Mouse (Mus musculus) heart, embryonic 11.5 days (tissue): ENCODE measurements around the gene Olfr616. TPM values are rescaled to one million over a fixed set of nuclear protein-coding genes. Genes with fewer than 3 reads are reported as not detected.
"Not testable (repeated sequence)": the region's sequence is repeated elsewhere in the genome, so short reads cannot be mapped to it uniquely, and the experiment has no call there.

Experiments used
- ATAC-seq: fragments of 200-750 bp; cut with Nextera tagmentation; replicated peaks from 2 replicates; pipeline ENCODE4 v1.8.0; 2017; ENCODE audit warnings: moderate library complexity; ENCODE audit not compliant: insufficient number of reproducible peaks, low FRiP score, low TSS enrichment
- H3K27ac ChIP-seq: fragments of 300-500 bp; sonication (generic); 2 replicates; pipeline ENCODE4 v1.5.1; 2014; ENCODE audit warnings: mild to moderate bottlenecking, low read depth, low read length
- H3K27me3 ChIP-seq: fragments of 300-500 bp; sonication (generic); 2 replicates; pipeline ENCODE4 v1.6.1; 2014; ENCODE audit warnings: mild to moderate bottlenecking, low read length, mixed read lengths; ENCODE audit not compliant: control insufficient read depth, insufficient read depth
- H3K36me3 ChIP-seq: fragments of 300-500 bp; sonication (generic); 2 replicates; pipeline ENCODE4 v1.6.1; 2014; ENCODE audit warnings: mild to moderate bottlenecking, low read length, moderate library complexity, mixed read lengths; ENCODE audit not compliant: control insufficient read depth, insufficient read depth
- H3K4me1 ChIP-seq: fragments of 300-500 bp; sonication (generic); 2 replicates; pipeline ENCODE4 v1.6.1; 2014; ENCODE audit warnings: low read length; ENCODE audit not compliant: control insufficient read depth, insufficient read depth
- H3K4me2 ChIP-seq: fragments of 300-500 bp; sonication (generic); 2 replicates; pipeline ENCODE4 v1.6.1; 2014; ENCODE audit warnings: mild to moderate bottlenecking, moderate library complexity
- H3K4me3 ChIP-seq: fragments of 300-500 bp; sonication (generic); 2 replicates; pipeline ENCODE4 v1.5.1; 2014; ENCODE audit warnings: low read depth, low read length
- H3K9ac ChIP-seq: fragments of 300-500 bp; sonication (generic); 2 replicates; pipeline ENCODE4 v1.6.1; 2014; ENCODE audit warnings: mild to moderate bottlenecking, low read depth, low read length, moderate library complexity
- H3K9me3 ChIP-seq: fragments of 300-500 bp; sonication (generic); replicated peaks from 2 replicates; pipeline ENCODE4 v1.6.1; 2016; ENCODE audit warnings: low read length; ENCODE audit not compliant: control insufficient read depth
- WGBS: fragments of 180-500 bp; shearing (Covaris S2); extraction: QIAGEN DNeasy Blood & Tissue Kit; methylation state at CpG from one replicate; pipeline ENCODE4 v1.1.7; 2014; ENCODE audit not compliant: insufficient replicate concordance; 5-methylcytosine and 5-hydroxymethylcytosine counted together
- microRNA-seq: library from miRNA; unstranded; fragments of <30 nt; microRNA quantifications from one replicate; pipeline ENCODE4, GENCODE M21; 2016; ENCODE audit warnings: borderline number of aligned reads
- polyA plus RNA-seq: library from polyadenylated mRNA; unstranded; fragments of >200 nt; fragmentation: Nextera tagmentation; extraction: Ambion mirVana; gene quantifications from 2 replicates; pipeline ENCODE4 v1.2.1, GENCODE M21; 2014

The Olfr616 gene
- polyA plus RNA-seq, 1 experiment from 2014 or later = not detected

DNA sequence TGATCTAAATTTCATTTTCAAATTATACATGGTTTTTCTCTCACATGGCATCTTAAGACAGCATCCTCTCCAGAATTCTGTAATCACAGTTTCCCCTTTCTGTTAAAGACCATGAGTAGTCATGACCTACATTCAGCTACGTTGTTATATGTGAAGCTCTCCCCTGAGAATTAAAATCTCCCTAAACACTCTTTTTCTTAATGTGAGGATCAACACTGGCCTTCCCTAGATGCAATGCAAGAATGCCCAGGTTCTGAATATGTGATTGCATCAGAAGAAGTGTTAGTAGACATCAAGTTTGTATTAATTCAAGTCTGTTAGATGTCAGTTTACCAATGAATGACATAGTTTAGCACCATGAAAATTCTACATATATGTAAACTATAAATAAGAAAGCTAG lies 48.2 kb downstream of the Olfr616 start, which contains the start of gene Olfr611:
Olfr611 (minus strand) TSS at position 101 of the 400 bp plus-strand sequence.
- not testable (repeated sequence) for H3K4me3 ChIP-seq, H3K27ac ChIP-seq, H3K9me3 ChIP-seq, H3K27me3 ChIP-seq, H3K4me2 ChIP-seq, H3K4me1 ChIP-seq, ATAC-seq, H3K9ac ChIP-seq, H3K36me3 ChIP-seq
- WGBS = 45% methylated on average over 1 of the region's 1 CpGs

Small RNA genes within 50 kb of the gene (microRNA-seq; reads per million reads assigned to microRNA genes)
- not detected for gene Gm26506

Other genes starting within 250 kb of the Olfr616 start
- not detected in 2 replicates for gene Olfr598, start 245.6 kb downstream of the Olfr616 start, polyA plus RNA-seq
- gene Olfr599, start 233.2 kb downstream of the Olfr616 start, polyA plus RNA-seq = not detected in 2 replicates
- gene Olfr600, start 219.5 kb downstream of the Olfr616 start, polyA plus RNA-seq = not detected in 2 replicates
- gene Olfr601, start 206.5 kb downstream of the Olfr616 start, polyA plus RNA-seq = not detected in 2 replicates
- not detected in 2 replicates for gene Olfr603, start 183.0 kb downstream of the Olfr616 start, polyA plus RNA-seq
- not detected in 2 replicates for gene Usp17lc, start 154.1 kb downstream of the Olfr616 start, polyA plus RNA-seq
- gene Olfr605, start 123.7 kb downstream of the Olfr616 start, polyA plus RNA-seq = not detected in 2 replicates
- not detected in 2 replicates for gene Olfr606, start 120.1 kb downstream of the Olfr616 start, polyA plus RNA-seq
- gene Olfr607, start 105.0 kb downstream of the Olfr616 start, polyA plus RNA-seq = not detected in 2 replicates
- not detected in 2 replicates for gene Olfr608, start 99.3 kb downstream of the Olfr616 start, polyA plus RNA-seq
- gene Olfr609, start 71.1 kb downstream of the Olfr616 start, polyA plus RNA-seq = not detected in 2 replicates
- gene Olfr610, start 57.0 kb downstream of the Olfr616 start, polyA plus RNA-seq = not detected in 2 replicates
- gene Olfr611, start 48.3 kb downstream of the Olfr616 start, polyA plus RNA-seq = not detected in 2 replicates
- gene Olfr612, start 26.4 kb downstream of the Olfr616 start, polyA plus RNA-seq = not detected in 2 replicates
- gene Olfr613, start 21.1 kb downstream of the Olfr616 start, polyA plus RNA-seq = not detected in 2 replicates
- not detected in 2 replicates for gene Olfr615, start 13.1 kb downstream of the Olfr616 start, polyA plus RNA-seq
- not detected in 2 replicates for gene Olfr617, start 3.9 kb upstream of the Olfr616 start, polyA plus RNA-seq
- gene Olfr618, start 21.0 kb upstream of the Olfr616 start, polyA plus RNA-seq = not detected in 2 replicates
- gene Olfr619, start 31.4 kb upstream of the Olfr616 start, polyA plus RNA-seq = not detected in 2 replicates
- gene Olfr620, start 43.4 kb upstream of the Olfr616 start, polyA plus RNA-seq = not detected in 2 replicates
- gene Olfr622, start 73.6 kb upstream of the Olfr616 start, polyA plus RNA-seq = not detected in 2 replicates
- not detected in 2 replicates for gene Olfr623, start 94.6 kb upstream of the Olfr616 start, polyA plus RNA-seq
- 0.03 TPM in 1 of 2 replicates, not detected in the other for gene Olfr624, start 102.0 kb upstream of the Olfr616 start, polyA plus RNA-seq
- not detected in 2 replicates for gene Olfr625-ps1, start 113.6 kb upstream of the Olfr616 start, polyA plus RNA-seq
- gene Olfr243, start 145.5 kb upstream of the Olfr616 start, polyA plus RNA-seq = not detected in 2 replicates
- gene Olfr628, start 161.2 kb upstream of the Olfr616 start, polyA plus RNA-seq = not detected in 2 replicates
- not detected in 2 replicates for gene Olfr629, start 175.8 kb upstream of the Olfr616 start, polyA plus RNA-seq
- gene Olfr630, start 188.2 kb upstream of the Olfr616 start, polyA plus RNA-seq = 0.07 TPM in 1 of 2 replicates, not detected in the other
- not detected in 2 replicates for gene Olfr69, start 202.5 kb upstream of the Olfr616 start, polyA plus RNA-seq
- gene Olfr68, start 210.6 kb upstream of the Olfr616 start, polyA plus RNA-seq = not detected in 2 replicates
- 0.08 TPM in 1 of 2 replicates, not detected in the other for gene Olfr67, start 222.7 kb upstream of the Olfr616 start, polyA plus RNA-seq
- gene Hbb-bt, start 244.9 kb upstream of the Olfr616 start, polyA plus RNA-seq = 2,483 and 3,067 TPM in 2 replicates